Mouse (Mus musculus): ENCODE measurements around the gene Gadl1. TPM values are rescaled to one million over a fixed set of nuclear protein-coding genes. Genes with fewer than 3 reads are reported as not detected.
"Not testable (repeated sequence)": the region's sequence is repeated elsewhere in the genome, so short reads cannot be mapped to it uniquely, and the experiment has no call there.

Gadl1 gene
- polyA plus RNA-seq, 1 experiment from 2014 or later, result 0.48 TPM

DNA sequence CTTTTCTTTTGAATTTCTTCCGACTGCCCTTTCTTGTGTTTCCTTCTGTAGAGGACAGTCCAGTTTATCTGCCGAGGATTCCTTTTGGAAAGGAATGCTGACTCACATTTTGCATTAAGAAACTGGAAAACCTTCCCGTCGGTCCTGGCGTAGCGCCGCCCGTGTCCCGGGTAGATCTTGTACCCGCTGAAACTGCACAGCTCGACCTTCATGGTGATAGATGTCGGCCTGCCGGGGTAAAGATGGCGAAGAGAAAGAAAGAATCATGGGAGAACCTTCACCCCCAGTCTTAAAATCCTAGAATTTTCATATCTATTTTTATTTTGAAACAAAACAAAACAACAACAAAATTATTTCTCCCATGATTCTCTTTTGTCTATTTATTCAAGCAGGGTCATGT is 131.6 kb downstream of the Gadl1 start:
- not testable (repeated sequence) for H3K9ac ChIP-seq; H3K4me1 ChIP-seq (replicated peaks); H3K27me3 ChIP-seq; H3K36me3 ChIP-seq; H3K27ac ChIP-seq; H3K4me3 ChIP-seq; H3K4me2 ChIP-seq; H3K9me3 ChIP-seq; ATAC-seq (ENCODE audit: low FRiP score)
- 94% methylated on average over 14 of the region's 14 CpGs for WGBS

DNA sequence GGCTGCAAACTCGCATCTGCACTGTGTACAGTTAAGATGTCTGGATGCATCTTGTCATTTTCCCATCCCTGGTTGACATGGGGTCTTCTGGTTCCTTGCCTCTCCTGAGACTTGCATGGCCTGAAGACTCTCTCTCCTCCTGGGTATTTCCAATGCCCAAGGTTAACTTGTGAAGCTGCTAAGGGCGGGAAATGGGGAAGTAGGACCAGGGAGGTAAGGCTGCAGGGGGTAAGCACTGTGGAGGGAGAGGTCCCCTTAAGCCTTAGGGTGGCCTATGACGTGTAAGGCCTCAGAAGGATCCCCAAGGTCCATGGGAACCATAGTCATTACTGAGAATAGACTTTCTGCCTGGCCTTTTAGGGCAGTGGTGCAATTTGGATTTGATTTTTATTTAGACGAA is 132.1 kb downstream of the Gadl1 start:
- H3K27ac ChIP-seq, result no peak overlapping the region
- ATAC-seq (ENCODE audit: low FRiP score), result no peak
- H3K9me3 ChIP-seq, result no peaks in the 10 kb centered on the region

DNA sequence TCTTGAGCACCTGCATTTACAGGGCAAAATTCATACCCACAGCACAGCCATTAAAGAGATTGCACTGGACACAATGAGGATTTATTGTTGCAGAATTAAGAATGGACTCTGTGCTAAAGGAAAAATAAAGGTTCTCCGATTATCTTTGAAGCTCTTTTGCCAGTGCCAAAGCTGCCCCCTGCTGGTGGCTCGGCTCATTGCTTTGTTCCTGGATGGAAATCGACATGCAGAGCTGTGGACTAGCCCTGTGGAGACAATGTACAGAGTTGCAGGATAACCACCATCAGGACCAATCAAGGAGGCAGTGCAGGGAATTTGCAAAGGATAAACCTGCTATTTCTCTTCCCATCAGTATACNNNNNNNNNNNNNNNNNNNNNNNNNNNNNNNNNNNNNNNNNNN is 132.5 kb downstream of the Gadl1 start:
- Histone ChIP-seq H3K27me3 (no peaks in the 10 kb centered on the region), H3K9ac (no peak overlapping the region), H3K4me3 (no peak overlapping the region), H3K4me2 (no peak overlapping the region), H3K9me3 (no peaks in the 10 kb centered on the region), H3K36me3 (no peaks in the 10 kb centered on the region), H3K27ac (no peak overlapping the region), H3K4me1 (replicated peaks) (peaks cover 5% of the 10 kb centered on the region; the same call in 1 of the 2 replicates)
- peak; percentile 52; the same call in 1 of the 2 replicates for ATAC-seq (ENCODE audit: low FRiP score)
- WGBS, result 9% methylated on average over 3 of the region's 3 CpGs

More for the DNA sequence above, 132.1 kb downstream of the Gadl1 start:
- Histone ChIP-seq H3K27me3 (no peaks in the 10 kb centered on the region), H3K4me3 (no peak overlapping the region), H3K9ac (no peak overlapping the region), H3K4me2 (no peak overlapping the region), H3K36me3 (no peaks in the 10 kb centered on the region), H3K4me1 (replicated peaks) (peaks cover 5% of the 10 kb centered on the region; the same call in 1 of the 2 replicates)
- 69% methylated on average over 4 of the region's 4 CpGs for WGBS

DNA sequence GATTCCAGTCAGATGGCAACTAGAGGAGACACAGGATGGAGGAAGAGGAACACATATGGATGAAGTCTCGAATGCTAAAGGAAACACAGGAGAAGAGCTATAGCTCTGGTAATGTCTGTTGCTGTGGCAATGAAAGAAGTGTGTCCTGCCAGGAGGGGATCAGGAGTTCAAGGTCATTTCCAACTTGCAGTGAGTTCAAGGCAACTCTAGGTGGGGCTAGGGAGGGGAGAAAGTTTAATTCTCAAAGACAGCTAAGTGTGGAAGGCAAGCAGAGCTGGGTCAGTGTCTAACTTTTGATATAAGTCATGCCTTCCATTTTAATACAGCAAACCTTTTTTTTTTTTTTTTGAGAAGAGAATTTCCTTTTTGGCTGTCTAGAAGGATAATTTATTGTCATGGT is 140.7 kb downstream of the Gadl1 start:
- no peak overlapping the region for H3K4me2 ChIP-seq

DNA sequence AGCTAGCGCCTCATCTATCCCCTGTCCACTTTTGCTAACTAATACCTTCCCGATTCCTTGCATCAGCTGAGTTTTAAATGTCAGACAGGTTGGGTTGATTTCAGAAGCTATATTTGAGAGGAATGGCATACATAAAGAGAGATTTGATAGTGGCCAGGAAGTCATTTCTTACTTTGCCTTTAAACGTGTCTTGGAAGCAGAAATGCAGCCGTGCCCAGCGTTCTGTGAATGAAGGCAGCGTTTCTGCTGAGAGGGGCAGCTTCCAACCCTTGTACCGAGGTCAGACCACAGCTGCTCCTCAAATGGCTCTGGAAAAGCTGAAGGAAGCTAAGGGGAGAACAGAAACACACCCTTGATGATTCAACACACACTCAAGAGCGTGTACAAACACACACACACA is 144.7 kb downstream of the Gadl1 start:
- no peaks in the 10 kb centered on the region for H3K27me3 ChIP-seq
- no peak for ATAC-seq (ENCODE audit: low FRiP score)
- no peak overlapping the region for H3K27ac ChIP-seq
- H3K9ac ChIP-seq, result no peak overlapping the region
- H3K4me1 ChIP-seq (replicated peaks), result peaks cover 1% of the 10 kb centered on the region; the same call in 1 of the 2 replicates
- H3K36me3 ChIP-seq, result no peaks in the 10 kb centered on the region
- H3K9me3 ChIP-seq, result no peaks in the 10 kb centered on the region
- H3K4me3 ChIP-seq, result no peak overlapping the region
- H3K4me2 ChIP-seq, result no peak overlapping the region
- WGBS, result 82% methylated on average over 8 of the region's 8 CpGs

More for the DNA sequence above, 140.7 kb downstream of the Gadl1 start:
- Histone ChIP-seq H3K36me3 (no peaks in the 10 kb centered on the region), H3K9ac (no peak overlapping the region), H3K27me3 (no peaks in the 10 kb centered on the region), H3K9me3 (no peaks in the 10 kb centered on the region), H3K4me3 (no peak overlapping the region), H3K4me1 (replicated peaks) (no peaks in the 10 kb centered on the region), H3K27ac (no peak overlapping the region)
- ATAC-seq (ENCODE audit: low FRiP score), result no peak
- WGBS, result 85% methylated on average over 1 of the region's 1 CpGs

DNA sequence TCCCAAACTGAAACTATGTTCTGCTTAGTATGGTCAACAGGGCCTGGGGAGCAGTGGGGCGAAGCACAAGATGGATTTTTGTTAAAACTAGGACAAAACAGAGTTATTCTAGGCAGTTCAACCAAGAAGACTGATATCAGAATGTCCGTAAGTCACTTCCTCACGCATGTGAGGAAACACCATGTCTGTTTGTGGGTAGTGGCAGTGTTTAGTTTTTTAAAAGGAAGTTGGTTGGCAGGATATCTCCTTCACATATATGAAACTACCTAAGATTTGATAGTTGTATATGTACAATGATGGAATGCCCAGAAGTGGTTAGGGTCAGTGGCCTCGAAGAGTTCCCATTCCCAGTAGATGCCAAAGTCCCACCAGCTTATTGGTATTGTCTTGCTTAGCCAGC is 149.2 kb downstream of the Gadl1 start:
- Histone ChIP-seq H3K36me3 (no peaks in the 10 kb centered on the region), H3K4me3 (no peak overlapping the region), H3K27me3 (no peaks in the 10 kb centered on the region), H3K27ac (no peak overlapping the region), H3K9me3 (no peaks in the 10 kb centered on the region), H3K9ac (no peak overlapping the region), H3K4me2 (no peak overlapping the region), H3K4me1 (replicated peaks) (peaks cover 6% of the 10 kb centered on the region; the same call in 1 of the 2 replicates)
- no peak for ATAC-seq (ENCODE audit: low FRiP score)
- 92% methylated on average over 4 of the region's 4 CpGs for WGBS

DNA sequence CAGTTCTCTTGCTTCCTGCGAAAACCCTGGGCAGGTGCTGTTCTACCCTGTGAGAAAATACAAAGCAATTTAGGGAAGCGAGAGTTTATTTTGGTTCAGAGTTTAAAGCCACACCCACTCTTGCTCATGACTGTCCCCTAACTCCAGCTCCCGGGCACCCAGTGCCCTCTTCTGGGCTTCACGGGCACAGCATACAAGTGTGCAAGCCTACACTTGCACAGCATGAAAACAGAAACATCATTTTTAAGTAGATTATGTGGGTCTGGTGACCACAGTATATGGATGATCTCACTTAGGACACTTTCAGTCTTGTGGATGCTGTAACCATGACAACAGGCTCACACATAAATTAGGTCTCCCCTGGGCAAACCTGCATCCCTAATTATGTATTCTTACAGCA is 149.9 kb downstream of the Gadl1 start:
- peaks cover 6% of the 10 kb centered on the region; the same call in 1 of the 2 replicates for H3K4me1 ChIP-seq (replicated peaks)
- 70% methylated on average over 4 of the region's 4 CpGs for WGBS
- H3K9me3 ChIP-seq, result no peaks in the 10 kb centered on the region
- no peak overlapping the region for H3K9ac ChIP-seq
- no peaks in the 10 kb centered on the region for H3K36me3 ChIP-seq
- no peak overlapping the region for H3K4me2 ChIP-seq
- H3K27ac ChIP-seq, result no peak overlapping the region
- no peak for ATAC-seq (ENCODE audit: low FRiP score)
- H3K27me3 ChIP-seq, result no peaks in the 10 kb centered on the region
- H3K4me3 ChIP-seq, result no peak overlapping the region

DNA sequence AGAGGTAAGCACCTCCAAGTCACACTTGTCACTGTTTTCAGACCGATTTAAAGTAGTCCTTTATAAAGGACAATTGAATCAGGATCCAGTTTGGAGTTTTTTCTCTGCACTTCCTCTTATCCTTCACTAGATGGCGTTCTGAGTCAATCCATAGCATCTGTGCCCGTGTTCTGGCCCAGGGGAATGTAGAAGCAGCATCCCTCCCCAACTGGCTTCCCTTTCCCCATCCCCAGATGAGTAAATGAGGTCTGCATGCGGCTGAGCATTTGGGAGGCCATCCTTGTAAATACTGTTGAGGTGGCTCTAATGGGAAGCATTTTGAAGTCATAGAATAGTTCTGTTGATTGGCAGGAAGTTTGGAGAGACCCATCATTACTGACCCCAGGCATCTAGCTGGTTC is 151.4 kb downstream of the Gadl1 start:
- ATAC-seq (ENCODE audit: low FRiP score), result no peak
- WGBS, result 15% methylated on average over 4 of the region's 4 CpGs
- Histone ChIP-seq H3K4me1 (replicated peaks) (peaks cover 6% of the 10 kb centered on the region; the same call in 1 of the 2 replicates), H3K9ac (no peak overlapping the region), H3K9me3 (no peaks in the 10 kb centered on the region), H3K36me3 (no peaks in the 10 kb centered on the region), H3K4me3 (no peak overlapping the region), H3K4me2 (no peak overlapping the region), H3K27me3 (no peaks in the 10 kb centered on the region), H3K27ac (no peak overlapping the region)

DNA sequence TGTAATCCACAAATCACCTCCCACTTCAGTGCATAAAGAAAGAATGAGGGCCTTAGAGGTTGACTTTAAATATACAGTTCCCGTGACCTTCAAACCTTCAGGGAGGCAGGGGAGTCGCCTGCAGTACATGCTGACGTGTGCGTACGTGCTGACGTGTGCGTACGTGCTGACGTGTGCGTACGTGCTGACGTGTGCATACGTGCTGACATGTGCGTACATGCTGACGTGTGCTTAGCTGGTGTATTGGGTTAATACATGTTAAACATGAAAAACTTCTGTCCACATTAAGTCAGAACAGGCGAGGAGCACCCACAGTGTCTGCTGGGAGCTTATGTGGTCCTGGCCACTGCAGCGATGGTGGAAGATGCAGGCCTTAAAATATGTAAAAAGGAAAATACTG is 155.5 kb downstream of the Gadl1 start:
- Histone ChIP-seq H3K4me1 (replicated peaks) (no peaks in the 10 kb centered on the region), H3K4me2 (no peak overlapping the region), H3K4me3 (no peak overlapping the region), H3K36me3 (no peaks in the 10 kb centered on the region), H3K9ac (no peak overlapping the region), H3K27ac (no peak overlapping the region), H3K9me3 (no peaks in the 10 kb centered on the region), H3K27me3 (no peaks in the 10 kb centered on the region)
- ATAC-seq (ENCODE audit: low FRiP score), result no peak
- WGBS, result 90% methylated on average over 17 of the region's 17 CpGs

DNA sequence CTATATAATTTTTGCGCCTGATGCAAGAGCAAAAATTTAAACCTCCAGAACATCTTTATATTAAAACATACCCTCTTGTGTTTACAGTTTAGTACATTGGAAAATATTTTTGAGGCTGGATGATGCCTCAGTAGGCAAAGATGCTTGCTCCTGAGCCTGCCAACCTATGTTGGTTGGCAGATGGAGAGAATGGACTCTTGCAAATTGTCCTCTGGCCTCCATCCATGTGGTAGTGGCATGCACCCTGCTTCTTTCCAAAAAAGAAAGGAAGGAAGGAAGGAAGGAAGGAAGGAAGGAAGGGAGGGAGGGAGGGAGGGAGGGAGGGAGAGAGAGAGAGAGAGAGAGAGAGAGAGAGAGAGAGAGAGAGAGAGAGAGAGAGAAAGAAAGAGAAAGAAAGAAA is 162.3 kb downstream of the Gadl1 start:
- H3K4me3 ChIP-seq; H3K4me2 ChIP-seq; H3K36me3 ChIP-seq; H3K9me3 ChIP-seq; ATAC-seq (ENCODE audit: low FRiP score); H3K27ac ChIP-seq; H3K27me3 ChIP-seq; H3K4me1 ChIP-seq (replicated peaks); H3K9ac ChIP-seq: not testable (repeated sequence)
- WGBS, result 100% methylated on average over 1 of the region's 1 CpGs

DNA sequence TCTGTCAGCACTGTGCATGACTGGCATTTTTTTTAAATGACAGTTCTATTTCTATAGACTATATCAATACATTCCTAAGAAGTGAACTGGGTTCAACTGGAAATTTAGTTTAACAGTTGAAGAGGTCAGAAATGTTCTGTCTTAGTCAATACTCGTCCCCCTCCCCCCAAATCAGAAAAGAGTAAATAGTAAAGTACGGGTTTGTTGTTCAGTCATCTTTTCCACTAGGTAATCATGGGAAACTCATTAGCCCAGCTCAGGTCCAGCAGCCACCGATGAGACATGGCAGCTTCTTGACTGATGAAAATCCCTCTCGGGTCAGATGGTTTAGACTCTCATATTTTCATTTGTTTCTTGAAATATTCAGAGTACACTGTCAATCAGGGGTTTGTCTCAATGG is 166.9 kb downstream of the Gadl1 start:
- Histone ChIP-seq H3K27me3 (no peaks in the 10 kb centered on the region), H3K4me2 (no peak overlapping the region), H3K36me3 (no peaks in the 10 kb centered on the region), H3K9me3 (no peaks in the 10 kb centered on the region), H3K9ac (no peak overlapping the region), H3K4me3 (no peak overlapping the region), H3K4me1 (replicated peaks) (0 out of 2 replicates have a peak, but pooled peaks cover 3% of the 10 kb centered on the region), H3K27ac (no peak overlapping the region)
- ATAC-seq (ENCODE audit: low FRiP score), result no peak
- 78% methylated on average over 4 of the region's 4 CpGs for WGBS

DNA sequence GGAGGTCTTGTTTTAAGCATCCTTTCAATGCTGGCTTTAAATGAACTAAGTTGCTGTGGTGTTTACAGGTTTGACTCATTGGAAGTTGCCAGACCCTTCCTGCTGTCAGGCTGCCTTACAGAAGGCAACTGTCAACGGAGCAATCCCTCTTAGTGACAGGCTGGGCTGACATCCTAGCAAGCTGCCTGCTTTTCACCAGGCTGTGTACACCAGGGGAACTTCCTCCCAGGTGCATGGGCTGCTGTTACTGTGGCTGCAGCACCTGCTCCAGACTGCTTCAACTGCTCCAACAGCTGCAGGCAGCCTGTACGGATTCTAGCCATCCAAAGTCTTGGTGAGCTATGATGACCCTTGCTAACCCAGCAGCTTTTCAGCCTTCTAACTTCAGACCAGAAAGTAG is 167.7 kb downstream of the Gadl1 start:
- ATAC-seq (ENCODE audit: low FRiP score), result no peak
- no peaks in the 10 kb centered on the region for H3K9me3 ChIP-seq
- H3K4me1 ChIP-seq (replicated peaks), result 0 out of 2 replicates have a peak, but pooled peaks cover 2% of the 10 kb centered on the region
- no peaks in the 10 kb centered on the region for H3K27me3 ChIP-seq
- no peaks in the 10 kb centered on the region for H3K36me3 ChIP-seq
- WGBS, result 76% methylated on average over 2 of the region's 2 CpGs
- no peak overlapping the region for H3K4me2 ChIP-seq
- no peak overlapping the region for H3K4me3 ChIP-seq
- H3K9ac ChIP-seq, result no peak overlapping the region
- H3K27ac ChIP-seq, result no peak overlapping the region

DNA sequence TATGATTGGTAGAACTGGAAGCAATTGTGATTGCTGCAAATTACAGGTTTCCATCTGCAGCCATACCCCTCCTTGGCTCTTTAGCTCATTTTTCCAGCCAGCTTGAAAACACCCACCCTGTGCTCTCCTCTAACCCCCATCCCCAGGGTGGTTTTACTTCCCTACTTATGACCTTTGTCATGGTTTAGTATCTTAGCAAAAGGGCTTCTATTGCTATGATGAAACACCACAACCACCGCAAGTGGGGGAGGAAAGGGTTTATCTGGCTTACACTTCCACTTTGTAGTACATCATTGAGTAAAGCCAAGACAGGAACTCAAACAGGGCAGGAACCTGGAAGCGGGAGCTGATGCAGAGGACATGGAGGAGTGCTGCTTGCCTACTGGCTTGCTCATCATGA is 168.2 kb downstream of the Gadl1 start:
- H3K27me3 ChIP-seq, result no peaks in the 10 kb centered on the region
- no peak overlapping the region for H3K4me2 ChIP-seq
- 92% methylated on average over 2 of the region's 2 CpGs for WGBS
- H3K36me3 ChIP-seq, result no peaks in the 10 kb centered on the region
- no peak overlapping the region for H3K9ac ChIP-seq
- H3K4me1 ChIP-seq (replicated peaks), result 0 out of 2 replicates have a peak, but pooled peaks cover 2% of the 10 kb centered on the region
- no peaks in the 10 kb centered on the region for H3K9me3 ChIP-seq
- ATAC-seq (ENCODE audit: low FRiP score), result no peak
- H3K27ac ChIP-seq, result no peak overlapping the region
- H3K4me3 ChIP-seq, result no peak overlapping the region
